Mouse (Mus musculus) heart, postnatal 14 days (tissue): ENCODE data around the gene Ddx50. TPM values are rescaled to one million over a fixed set of nuclear protein-coding genes. Genes with fewer than 3 reads are reported as not detected.

Experiments used
- DNase-seq, 2 experiments: peaks; one replicate each; pipeline ENCODE4 v3.0.0; 2021 to 2022
- intact Hi-C: fragments of 180-260 bp; cut with DNase I; formaldehyde crosslinking; loops from one replicate; pipeline ENCODE4 v1.15.1; 2025
- long read RNA-seq, 2 experiments: library from polyadenylated mRNA; stranded (forward); transcript quantifications; one replicate each; pipeline ENCODE4 v2.0.0; 2021
- total RNA-seq, 2 experiments: library from RNA; stranded (reverse); gene quantifications; 2 replicates each; pipeline ENCODE4 v1.2.3; 2021

The Ddx50 gene
- total RNA-seq, result 10 to 100 TPM; 55.8 to 58.4 TPM
- long read RNA-seq, experiment 1, transcript Ddx50-201 (15 exons, 2,535 nt), result major isoform, 29 of 58 reads
- long read RNA-seq, experiment 1, partial matches to known transcripts, result 3 of 58 reads
- long read RNA-seq, experiment 1, other reads (novel, unspliced or antisense), result 26 of 58 reads
- long read RNA-seq, experiment 2, transcript Ddx50-201 (15 exons, 2,535 nt), result major isoform, 15 of 42 reads
- long read RNA-seq, experiment 2, partial matches to known transcripts, result 0 of 42 reads
- long read RNA-seq, experiment 2, other reads (novel, unspliced or antisense), result 27 of 42 reads

GRCm38 (mm10) chr10:62650881-62651810 lies at the start of gene Ddx50:
Gene Ddx50 (minus strand): TSS chr10:62651218.
- intact Hi-C loops, result loop anchor here (2.0 to 5.0 kb wide), 2 partner anchors 14 to 49 kb away; partner anchors contain the start of gene Ddx21
- peak; percentile 98 to 99 for DNase-seq

GRCm38 (mm10) chr10:62692771-62693170 lies 41.8 kb upstream of the Ddx50 start:
- intact Hi-C loops, result no loop called here
- no peak for DNase-seq

DNA sequence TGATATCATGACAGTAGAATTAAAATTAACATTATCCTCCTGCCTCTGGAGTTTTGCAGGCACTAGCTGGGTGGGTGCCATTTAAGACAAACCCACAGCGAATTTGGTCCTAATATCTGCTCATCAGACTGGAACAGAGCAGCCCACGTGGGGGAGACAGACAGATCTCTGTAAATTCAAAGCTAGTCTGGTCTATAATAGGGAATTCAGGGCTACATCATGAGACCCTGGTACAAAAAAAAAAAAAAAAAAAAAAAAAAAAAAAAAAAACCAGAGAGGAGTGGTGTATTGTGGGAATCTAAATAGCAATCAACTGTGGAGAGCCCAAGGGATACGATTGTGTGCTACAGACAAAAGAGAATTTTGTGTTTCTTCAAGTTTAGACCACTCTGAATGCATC lies 41.2 kb upstream of the Ddx50 start:
- intact Hi-C loops, result no loop called here
- no peak for DNase-seq

DNA sequence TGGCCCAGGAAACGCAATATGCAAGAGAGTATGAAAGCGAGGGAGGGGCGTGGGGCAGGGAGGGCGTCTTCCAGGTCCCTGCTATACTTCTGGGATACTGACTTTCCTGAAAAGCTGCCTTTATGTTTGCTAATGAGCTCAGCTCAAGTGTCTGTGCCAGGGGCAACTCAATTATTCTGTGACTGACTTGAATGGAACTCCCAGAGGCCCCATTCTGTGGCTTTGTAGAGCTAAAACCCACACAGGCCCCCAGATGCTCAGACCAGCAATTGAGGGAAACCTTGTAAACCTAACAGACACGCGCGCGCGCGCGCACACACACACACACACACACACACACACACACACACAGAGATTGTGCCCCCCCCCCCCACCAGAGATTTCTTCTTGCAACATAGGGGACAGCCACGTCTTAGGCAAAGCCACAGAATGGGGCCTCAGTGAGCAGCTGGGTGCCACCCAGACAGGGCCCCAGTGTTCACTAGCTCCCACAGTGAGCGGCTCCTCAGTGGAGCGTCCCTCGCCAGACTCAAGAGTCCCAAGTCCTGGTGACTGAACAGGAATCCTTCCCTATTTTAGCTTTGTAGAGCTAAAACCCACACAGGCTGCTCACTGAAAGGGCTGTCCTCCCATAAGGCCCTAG lies 36.1 kb upstream of the Ddx50 start:
- intact Hi-C loops, result no loop called here

GRCm38 (mm10) chr10:62683043-62683442 lies 32.0 kb upstream of the Ddx50 start:
- DNase-seq, result peak; percentile 33 to 51
- intact Hi-C loops, result loop anchor here (5.0 kb wide), 1 partner anchor 91 kb away; no protein-coding TSS in a partner anchor

More for the DNA sequence above, 36.1 kb upstream of the Ddx50 start:
- DNase-seq, result no peak

- no peak for DNase-seq
- intact Hi-C loops, result loop anchor here (5.0 kb wide), 1 partner anchor 88 kb away; no protein-coding TSS in a partner anchor
These were observed 28.8 kb upstream of the Ddx50 start for GRCm38 (mm10) chr10:62679833-62680232.

GRCm38 (mm10) chr10:62677329-62677728 lies 26.3 kb upstream of the Ddx50 start:
- intact Hi-C loops, result no loop called here

DNA sequence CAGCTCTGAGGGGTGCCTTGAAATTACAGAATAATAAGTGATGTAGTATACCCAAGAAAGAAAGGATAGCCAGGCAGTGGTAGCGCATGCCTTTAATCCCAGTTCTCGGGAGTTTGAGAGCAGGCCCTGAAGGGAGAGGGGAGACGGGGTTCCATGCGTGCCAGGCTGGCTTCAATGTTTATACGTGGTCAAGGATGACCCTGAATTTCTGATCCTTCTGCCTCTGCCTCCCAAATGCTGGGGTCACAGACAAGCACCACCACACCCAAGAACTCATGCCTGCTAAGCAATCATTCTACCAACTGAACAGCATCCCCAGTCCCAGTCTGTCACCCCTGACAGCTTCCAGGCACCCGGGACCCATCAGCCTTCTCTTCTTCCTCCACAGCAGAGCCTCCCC lies 25.2 kb upstream of the Ddx50 start:
- DNase-seq, result no peak
- intact Hi-C loops, result no loop called here

More at GRCm38 (mm10) chr10:62677329-62677728, 26.3 kb upstream of the Ddx50 start:
- peak in 1 of 2 experiments; percentile 8 for DNase-seq

DNA sequence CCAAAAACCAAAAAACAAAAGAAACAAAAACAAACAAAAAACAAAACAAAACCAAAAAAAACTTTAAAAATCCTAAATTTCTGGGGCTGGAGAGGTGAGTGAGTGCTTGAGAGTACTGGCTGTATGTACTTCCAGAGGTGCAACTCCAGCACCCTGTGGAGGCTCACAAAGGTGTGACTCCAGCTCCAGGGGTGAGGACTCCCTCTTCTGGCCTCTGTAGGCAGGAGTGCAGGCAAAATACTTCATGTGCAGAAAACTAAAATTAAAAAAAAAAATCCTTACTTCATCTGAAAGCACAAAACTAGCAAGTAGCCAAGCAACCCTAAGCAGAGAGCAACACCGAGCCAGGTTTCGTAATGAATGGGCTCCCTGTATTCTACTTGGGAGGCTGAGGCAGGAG lies 21.3 kb upstream of the Ddx50 start:
- no peak for DNase-seq
- intact Hi-C loops, result loop anchor here (5.0 kb wide), 1 partner anchor 40 kb away; no protein-coding TSS in a partner anchor

- intact Hi-C loops, result no loop called here
- no peak for DNase-seq
These were observed 18.2 kb upstream of the Ddx50 start for GRCm38 (mm10) chr10:62669245-62669644.

DNA sequence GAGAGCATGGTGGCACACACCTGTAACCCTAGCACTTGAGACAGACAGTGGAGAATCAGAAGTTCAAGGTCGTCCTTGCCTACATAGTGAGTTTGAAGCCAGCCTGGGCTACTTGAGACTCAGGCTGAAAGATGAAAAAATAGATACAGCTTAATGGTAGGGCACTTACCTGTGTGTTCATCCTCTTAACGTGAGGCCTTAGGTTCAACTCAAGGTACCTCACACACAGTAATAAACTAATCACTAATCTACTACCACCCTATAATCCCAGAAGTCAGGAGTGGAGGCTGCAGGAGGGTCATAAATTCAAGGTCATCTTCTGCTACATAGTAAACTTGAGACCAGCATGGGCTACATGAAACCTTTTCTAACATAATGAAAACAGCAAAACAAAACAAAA lies 17.4 kb upstream of the Ddx50 start:
- intact Hi-C loops, result no loop called here
- no peak for DNase-seq

- intact Hi-C loops, result no loop called here
- DNase-seq, result no peak
These were observed 17.0 kb upstream of the Ddx50 start for GRCm38 (mm10) chr10:62668043-62668442.

- peak; percentile 66 to 76 for DNase-seq
- intact Hi-C loops, result loop anchor here (2.0 kb wide), 1 partner anchor 14 kb away; the partner anchor contains the start of gene Ddx50
These were observed 14.1 kb upstream of the Ddx50 start for GRCm38 (mm10) chr10:62664963-62665590.

DNA sequence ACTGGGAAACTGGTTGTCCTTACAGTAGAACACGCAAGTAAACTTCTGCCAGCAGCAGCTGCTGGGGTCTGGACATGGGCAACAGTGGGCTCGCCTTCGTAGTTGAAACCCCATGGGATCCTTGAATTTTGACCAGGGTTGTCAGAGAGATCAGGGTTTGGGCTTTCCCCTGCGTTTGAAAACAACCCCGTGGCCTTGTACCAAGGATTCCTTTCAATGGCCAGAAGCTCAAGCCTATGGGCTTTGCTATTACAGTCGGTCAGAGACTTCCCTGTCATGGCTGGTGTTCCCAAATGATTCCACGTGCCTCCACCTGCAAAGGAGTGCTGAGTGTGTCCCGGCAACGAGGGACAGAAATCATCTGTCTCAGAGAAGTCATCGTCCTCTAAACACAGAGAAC lies 13.2 kb upstream of the Ddx50 start:
- intact Hi-C loops, result loop anchor here (2.0 kb wide), 1 partner anchor 13 kb away; the partner anchor contains the start of gene Ddx50

DNA sequence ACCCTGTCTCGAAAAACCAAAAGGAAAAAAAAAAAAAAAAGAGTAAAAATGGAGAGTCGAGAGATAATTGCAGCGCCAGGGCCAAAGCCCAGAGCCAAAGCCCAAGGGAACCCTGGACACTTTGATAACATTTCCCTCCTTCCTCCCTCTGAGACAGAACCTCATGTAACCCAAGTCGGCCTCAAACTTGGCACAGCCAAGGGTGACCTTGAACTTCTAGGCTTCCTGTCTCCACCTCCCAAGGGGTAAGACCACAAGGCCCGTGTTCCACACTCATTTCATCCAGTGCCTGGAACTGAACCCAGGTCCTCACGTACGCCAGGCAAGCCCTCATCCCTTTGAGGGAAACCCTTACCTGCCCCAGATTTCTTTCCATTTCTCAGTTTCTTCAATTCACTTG lies 5.7 kb upstream of the Ddx50 start:
- DNase-seq, result no peak

More for the DNA sequence above, 13.2 kb upstream of the Ddx50 start:
- DNase-seq, result no peak

GRCm38 (mm10) chr10:62651961-62652360 lies 943 bp upstream of the Ddx50 start:
- intact Hi-C loops, result loop anchor here (2.0 to 5.0 kb wide), 2 partner anchors 13 to 50 kb away; partner anchors contain the start of gene Ddx21

More for the DNA sequence above, 5.7 kb upstream of the Ddx50 start:
- intact Hi-C loops, result no loop called here

GRCm38 (mm10) chr10:62650358-62650782 lies 648 bp downstream of the Ddx50 start:
- no peak for DNase-seq
- intact Hi-C loops, result loop anchor here (2.0 to 5.0 kb wide), 2 partner anchors 14 to 48 kb away; partner anchors contain the start of gene Ddx21

More at GRCm38 (mm10) chr10:62651961-62652360, 943 bp upstream of the Ddx50 start:
- no peak for DNase-seq

GRCm38 (mm10) chr10:62604161-62604560 lies 46.9 kb downstream of the Ddx50 start:
- DNase-seq, result no peak
- intact Hi-C loops, result loop anchor here (5.0 kb wide), 1 partner anchor 48 kb away; the partner anchor contains the start of gene Ddx50

- DNase-seq, result no peak
- intact Hi-C loops, result loop anchor here (5.0 kb wide), 1 partner anchor 49 kb away; the partner anchor contains the start of gene Ddx50
These were observed 47.6 kb downstream of the Ddx50 start for GRCm38 (mm10) chr10:62603233-62604030.
